Mouse (Mus musculus) layer of hippocampus, postnatal 10 days (tissue): ENCODE measurements around the gene Mef2a. TPM values are rescaled to one million over a fixed set of nuclear protein-coding genes. Genes with fewer than 3 reads are reported as not detected.
A peak's percentile ranks its signal among the peaks of the same experiment; 100 is the strongest.

ENCODE experiments used
- DNase-seq, 2 experiments: peaks; one replicate each; pipeline ENCODE4 v3.0.0; 2021; ENCODE audit warnings: low spot score in 2 of 2
- total RNA-seq, 2 experiments: library from RNA; stranded (reverse); gene quantifications; 2 replicates each; pipeline ENCODE4 v1.2.3; 2021

Mef2a gene
- total RNA-seq, 2 experiments from 2014 or later = 126 to 138 TPM

DNA sequence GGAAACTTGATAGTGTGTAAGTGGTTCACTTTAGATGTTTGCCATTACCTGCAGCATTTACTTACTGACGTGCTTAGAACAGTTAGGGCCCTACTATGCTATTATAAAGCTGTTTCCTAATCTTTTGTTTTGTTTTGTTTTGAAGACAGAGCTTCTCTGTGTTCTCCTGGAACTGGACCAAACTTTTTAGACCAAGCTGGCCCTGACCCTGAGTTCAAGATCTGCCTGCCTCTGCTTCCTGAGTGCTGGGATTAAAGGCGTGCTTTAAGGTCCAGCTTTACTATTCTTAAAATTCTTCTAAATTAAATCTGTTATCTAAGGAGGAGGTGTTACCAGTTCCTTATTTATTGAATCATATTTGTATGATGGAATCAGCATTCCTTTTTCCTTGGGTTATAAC, 126.6 kb downstream of the Mef2a start:
- DNase-seq = no peak

DNA sequence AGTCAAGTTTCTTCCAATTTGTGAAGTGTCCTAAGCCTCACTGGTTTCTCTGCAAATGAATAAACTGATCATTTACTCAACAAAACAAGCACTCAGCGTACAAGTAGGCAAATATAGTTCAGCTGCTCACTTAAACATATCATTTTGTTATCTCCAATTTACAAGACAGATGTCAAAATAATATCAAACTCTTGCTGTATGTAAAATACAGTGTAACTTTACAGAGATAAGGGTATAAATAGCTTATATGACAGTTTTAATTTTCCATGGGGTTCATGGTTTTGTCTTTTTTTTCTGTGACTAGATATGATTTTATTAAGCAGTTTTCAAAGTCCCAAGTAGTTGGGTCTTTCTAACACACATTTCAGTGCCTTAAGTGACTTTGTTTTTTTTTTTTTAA, 127.4 kb downstream of the Mef2a start:
- DNase-seq = no peak

DNA sequence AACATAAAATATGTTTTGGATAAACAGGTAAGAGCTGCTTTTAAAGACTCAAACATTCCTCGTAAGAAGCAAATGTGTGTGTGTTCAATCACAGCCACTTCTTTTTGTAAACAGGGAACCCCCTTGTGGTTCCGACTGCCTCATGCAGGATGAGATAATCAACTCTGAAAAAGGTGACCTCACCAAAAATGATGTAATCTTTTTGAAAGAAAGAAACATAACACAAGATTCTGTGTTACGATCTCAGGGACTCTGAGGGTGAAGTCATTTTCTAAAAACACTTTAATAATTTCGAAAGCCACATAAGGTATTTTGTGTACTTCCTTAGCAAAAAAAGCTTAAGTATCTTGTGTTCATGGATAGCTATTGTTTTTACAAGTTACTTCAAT, 128.8 kb downstream of the Mef2a start:
- no peak for DNase-seq

DNA sequence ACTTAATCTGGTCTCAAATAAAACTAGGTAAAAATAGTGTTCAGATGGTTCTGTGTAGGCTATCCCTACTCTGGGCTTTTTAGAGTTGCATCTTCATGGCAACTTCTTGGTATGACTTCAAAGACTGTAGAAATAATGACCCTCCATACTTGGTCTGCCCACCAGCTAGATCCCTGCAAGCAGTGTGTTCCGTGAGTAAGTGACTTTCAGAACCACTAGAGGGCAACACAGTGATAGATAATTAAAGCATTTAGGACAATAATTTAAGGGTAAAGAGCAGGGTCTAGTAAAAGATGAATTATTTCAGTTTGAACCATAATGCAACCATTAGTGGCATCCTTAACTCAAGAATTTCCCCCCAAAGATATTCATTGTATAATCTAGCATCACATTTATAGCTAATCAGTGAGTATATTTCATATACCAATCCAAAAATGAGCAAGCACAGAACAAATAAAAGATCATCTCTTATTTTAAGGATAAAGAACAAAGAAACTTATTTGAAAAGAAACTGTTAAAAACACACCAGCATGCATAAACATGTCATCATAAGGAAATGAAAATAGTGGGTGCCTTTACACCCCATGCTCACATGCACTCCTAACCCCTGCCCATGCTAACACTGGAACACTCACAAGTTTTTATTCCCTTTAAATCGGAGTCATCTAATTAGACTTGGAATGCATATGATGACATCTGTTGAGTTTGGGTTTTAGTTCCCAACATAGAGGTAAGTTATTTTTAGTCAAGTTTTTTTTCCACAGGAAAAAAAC, 129.4 kb downstream of the Mef2a start:
- DNase-seq = no peak

DNA sequence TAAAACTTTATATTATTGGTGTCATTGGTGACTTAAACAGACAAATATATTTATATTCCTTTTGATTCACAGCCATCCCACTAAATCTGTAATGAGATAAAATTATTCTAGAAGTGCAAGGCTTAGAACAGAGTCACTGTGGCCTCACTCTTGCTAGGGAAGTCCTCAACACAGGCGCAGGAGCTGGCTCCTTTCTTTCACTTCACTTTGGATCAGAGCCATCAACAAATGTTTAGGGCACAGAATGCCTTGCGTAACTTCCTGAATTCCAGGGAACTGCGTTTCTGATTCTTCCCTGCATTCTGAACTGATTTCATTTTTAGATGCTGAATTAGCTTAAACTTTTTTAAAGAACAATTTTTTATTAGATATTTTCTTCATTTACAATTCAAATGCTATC, 130.7 kb downstream of the Mef2a start:
- DNase-seq = no peak

DNA sequence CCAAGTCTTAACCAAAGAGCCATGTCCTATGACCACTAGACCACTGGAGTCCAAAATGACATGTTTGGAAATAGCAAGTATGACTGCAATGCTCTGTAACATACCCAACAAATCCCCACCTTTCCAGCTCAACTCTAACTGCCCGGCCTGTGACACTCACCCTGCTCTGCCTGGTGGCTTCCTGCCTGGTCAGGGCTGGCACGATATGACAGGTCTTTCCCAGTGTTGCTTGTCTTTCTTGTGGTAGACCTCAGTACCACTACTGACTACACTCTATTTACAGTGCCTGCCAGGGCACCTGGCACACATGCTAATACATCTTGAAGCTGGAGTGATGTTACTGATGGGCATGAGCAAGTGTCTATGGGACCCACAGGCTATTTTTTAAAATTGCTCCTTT, 134.9 kb downstream of the Mef2a start:
- no peak for DNase-seq

DNA sequence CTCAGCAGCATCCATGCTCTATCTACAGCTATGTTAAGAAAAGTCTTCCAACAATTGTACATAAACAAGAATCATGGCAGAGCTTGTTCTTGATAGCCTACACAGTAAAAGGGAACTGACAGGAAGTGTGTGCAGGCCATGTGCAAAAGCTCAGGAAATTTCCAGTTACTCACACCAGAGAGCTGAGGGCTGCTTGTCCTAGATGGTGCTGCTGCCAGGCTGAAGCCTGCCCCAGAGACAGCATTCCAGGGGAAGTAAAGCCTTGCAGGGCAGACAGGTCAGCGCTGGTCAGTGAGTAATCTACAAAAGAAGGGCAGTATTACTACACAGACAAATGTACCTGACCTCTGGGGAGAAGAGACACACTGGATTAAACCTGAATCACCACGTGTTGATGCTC, 136.3 kb downstream of the Mef2a start:
- DNase-seq = no peak

DNA sequence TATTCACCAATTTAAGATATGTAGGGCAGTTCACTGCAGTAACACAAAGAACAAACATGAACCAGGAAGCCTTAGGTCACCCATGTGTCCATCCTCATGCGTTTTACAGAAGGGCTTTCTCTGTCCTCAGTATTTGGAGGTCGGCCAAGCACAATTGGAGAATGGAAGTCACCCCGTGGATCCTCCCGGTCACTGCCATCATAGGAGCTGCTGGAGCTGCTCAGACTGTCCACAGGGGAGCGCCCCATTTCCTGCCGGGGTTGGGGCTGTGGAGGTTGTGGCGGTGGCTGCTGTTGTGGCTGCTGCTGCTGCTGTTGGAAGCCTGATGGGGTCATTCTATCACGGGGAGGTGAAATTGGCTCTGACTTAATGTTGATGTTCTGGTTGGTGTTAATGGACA, 137.9 kb downstream of the Mef2a start:
- no peak for DNase-seq

DNA sequence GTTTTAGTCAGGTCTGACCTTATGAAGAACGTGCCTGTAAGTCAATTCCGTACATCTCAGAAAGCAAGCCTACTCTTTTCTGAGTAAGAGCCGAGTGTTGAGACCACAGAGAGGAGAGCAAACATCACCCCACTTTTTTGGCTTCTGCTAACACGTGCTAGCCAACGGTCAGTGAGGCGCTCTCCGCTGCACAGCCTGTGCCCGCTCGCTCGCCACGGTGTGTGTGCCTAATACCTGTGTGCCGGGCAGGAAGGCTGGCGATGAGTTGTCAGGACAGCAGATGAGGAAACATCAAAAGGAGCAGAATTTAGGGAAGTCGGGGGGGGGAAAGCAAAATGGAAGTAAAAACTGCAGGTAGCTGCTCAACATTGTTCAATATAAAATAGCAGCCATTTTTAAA, 140.2 kb downstream of the Mef2a start:
- peak in 1 of 2 experiments; percentile 2 for DNase-seq

DNA sequence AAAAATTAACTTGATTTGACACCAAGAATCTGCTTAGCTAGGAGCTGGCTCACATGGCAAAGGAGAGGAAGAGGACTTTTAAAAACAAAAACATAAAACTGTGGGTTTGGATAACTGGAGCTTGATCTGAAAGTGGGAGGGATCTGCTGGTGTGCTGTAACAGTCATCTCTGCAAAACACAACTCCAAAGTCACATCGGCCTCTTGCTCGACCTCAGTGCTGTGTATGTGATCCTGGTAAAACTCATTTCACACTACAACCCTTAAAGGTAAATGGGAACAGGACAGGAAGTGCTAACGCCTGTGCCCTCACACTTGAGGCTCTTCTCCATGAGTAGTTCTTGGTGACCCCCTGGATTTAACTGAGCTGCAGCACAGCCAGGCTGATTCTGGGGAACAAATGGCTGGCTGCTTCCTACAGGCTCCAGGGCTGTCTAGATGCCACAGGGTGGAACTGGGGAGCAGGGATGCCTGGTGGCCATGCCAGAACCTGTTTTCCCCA, 142.0 kb downstream of the Mef2a start:
- DNase-seq = peak in 1 of 2 experiments; percentile 3

DNA sequence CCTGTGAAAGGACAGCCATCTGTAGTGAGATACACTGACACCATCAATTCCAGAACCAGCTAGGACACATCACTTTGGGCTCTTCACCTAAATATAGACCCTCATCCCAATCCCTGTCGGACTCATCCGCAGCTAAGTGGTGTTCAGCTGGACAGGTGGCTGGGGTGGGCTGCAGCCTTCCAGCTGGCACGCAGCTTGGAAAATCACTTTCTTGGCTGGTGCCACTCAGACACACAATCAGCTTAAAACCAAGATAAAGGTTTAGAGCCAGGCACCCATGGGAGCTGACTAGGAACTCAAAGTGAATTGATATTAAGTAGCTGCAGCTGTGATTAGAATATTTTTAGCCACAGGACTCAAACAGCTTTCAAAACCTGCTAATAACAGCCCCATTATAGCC, 142.4 kb downstream of the Mef2a start:
- peak; percentile 26 to 32 for DNase-seq

DNA sequence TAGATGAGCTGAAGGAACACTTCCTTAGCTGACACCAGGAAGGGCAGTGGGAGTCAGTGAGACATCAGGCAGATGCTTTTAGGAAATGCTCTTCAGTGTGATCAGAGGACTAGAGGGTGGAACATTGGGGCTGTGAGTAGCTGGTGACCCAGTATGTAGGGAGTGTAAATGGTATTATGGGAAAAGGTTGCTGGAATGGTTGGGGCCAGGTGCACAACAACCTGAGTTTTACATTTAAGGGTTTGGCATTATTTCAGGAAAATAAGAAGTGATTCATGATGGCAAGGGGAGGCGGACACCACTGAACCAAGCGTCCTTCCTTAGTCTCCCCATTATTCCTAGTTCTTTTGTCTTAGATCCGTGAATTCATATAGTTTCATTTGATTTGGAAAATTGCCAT, 143.0 kb downstream of the Mef2a start:
- peak in 1 of 2 experiments; percentile 6 for DNase-seq

DNA sequence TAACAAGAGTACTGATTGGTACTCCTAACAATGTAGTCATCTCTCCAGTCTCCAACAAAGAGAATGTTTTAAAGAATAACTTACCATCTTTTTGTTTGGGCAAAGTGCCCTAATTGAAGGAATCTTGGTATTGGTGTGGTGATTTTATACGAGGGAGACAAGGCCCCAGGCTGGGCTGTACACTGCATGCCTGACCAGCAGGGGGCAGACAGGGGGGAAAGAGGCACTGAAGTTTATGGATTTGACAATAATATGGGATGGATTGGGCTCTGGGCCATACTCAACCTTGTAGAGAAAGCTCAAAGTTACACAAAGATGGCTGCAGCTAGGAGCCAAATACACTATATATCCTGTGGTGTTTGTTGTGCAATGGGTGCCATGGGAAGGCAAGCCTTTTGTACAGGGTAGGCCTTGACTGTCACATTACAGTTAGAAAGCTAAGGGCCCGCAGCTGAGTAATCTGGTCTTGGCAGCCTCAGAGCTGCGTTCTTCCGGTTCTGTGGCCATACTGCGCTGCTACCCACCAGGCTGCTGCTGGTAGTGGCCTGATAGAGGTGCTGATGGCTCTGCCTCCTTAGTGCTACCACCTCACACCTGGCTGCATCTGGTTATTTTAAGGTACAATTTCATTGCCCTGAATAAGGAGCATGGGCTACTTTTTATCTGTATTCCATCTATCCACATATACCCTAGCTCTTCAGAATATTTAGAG, 143.6 kb downstream of the Mef2a start:
- DNase-seq = peak; percentile 49 to 57

DNA sequence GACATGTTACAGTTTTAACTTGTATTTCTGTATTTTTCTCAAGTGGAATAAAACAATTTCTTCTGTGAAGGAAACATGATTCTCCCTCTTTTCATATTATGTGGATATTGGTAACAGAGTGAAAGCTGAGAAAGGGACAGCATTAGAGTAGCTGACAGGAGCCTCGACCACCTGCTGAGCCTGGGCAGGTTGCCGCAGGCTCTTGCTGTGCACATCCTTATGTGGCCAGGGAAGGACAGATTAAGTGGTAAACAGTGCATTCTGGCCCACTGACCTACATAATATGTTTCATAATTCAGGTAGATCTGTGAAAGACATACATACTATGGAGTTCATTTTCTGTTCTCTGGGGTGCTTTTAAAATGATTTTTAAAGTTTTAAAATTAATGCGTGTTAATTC, 144.3 kb downstream of the Mef2a start:
- no peak for DNase-seq

DNA sequence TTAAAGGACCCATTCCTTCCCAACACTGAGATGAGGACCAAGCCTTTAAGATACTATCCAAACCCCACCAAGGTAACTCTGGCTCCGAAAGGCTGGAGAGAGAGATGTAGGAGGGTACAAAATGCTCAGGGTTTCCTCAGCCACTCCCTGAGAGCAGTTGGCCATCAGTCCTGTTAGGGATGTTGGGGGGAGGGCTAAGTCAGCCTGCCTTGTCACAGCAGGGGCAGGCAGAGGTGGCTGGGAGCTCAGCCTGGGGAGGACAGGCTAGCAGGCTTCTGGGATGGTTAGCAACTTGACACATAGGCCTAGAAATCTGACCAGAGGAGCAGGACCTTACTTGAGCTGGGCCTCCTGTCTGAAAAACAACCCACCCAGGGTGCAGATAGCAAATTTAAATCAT, 145.1 kb downstream of the Mef2a start:
- DNase-seq = no peak

DNA sequence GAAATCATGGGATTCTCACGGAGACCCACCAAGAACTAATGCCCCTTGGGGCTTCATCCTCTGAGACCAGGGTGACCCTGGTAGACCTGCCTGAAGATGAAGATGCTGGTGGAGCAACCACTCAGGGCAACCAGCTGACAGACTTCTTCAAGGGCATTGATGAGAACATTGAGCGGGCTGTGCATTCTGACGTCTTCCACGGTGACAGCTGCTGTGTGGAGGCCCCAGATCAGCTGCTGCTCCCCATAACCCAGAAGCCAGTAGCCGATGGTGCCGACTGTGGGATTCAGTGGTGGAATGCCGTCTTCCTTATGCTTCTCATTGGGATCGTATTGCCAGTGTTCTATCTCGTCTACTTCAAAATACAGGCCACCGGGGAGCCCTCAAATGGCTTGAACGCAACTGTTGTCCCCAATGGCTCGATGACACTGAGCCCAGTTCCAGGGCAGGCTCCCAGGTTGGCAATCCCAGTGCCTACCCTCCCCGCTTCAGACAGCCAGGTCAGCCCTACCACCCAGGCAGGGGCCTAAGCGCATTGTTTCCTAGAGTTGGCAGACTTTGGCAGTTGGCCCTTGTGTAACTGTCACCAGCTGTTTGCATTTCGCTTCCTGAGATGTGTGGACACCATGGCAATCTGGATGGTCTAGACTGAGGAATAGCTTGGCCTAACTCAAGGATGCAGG, 146.6 kb downstream of the Mef2a start:
- no peak for DNase-seq

DNA sequence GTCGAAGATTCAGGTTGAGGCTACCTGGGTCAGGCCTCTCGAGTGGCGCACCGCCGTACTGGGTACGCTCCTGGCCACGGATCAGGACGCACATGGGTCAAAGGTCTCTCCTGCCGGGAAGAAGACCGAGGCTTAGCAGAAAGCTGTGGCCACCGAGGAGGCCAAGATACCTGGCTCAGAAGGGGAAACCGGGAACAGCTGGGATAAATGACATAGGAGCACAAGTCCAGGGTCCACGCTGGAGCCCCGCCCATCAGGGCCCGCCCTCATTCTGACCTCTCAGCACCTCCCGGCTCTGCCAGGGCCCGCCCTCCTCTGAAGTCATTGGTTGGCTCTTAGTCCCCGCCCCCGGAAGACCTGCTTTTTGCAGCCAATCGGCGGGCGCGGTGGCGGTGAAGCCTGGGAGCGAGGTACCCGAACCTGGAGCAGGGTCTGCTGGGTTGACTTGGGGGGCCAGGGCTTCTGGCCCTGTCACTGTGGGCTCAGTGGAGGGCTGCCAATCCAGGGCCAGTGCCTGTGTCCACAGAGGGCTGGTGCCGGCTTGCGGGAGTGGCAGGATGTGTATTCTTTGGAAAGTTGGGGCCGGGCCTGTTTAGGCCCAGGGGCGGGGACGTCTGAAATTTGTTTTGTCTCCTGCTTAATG, 150.3 kb downstream of the Mef2a start, which contains the start of gene Lysmd4:
Gene Lysmd4 (plus strand): TSS at position 325 of the 643 bp plus-strand sequence.
- peak; percentile 94 to 96 for DNase-seq

DNA sequence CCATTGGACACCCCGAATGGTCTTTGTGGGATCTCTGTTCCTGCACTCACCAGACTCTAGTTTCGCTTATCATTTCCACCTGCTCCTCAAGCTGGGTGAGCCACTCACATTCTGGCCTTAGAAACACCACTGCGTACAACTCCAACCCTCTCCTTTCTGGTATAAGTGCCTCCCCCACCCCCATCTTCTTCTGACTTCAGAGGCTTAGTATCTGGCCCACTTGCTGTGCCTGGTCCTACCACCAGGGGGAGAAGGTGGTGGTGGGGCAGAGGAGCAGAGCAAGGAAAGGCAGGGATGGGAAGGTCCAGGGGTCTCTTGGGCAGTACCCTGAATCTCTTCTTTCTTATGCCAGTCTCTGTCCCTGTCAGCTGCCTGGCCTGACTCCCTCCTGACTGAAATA, 155.6 kb downstream of the Mef2a start:
- peak; percentile 61 to 69 for DNase-seq

DNA sequence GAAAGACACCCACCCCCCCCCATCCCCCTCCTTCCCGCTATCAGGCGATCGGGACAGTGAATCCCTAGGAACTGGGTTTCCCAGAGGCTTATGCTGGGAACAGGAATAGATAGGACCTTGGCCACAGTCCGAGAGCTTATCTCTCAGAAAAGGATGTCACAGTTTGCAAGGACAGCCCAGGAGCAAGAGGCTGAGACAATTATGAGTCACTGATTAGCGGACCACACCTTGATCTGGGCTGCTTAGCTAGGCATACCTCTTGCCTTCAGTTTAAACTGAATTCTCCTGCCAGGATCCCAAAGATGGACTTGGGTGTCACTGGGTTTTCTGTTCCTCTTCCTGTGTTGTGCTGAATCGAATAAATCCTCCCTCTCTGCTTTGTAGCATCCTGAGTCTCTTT, 156.3 kb downstream of the Mef2a start:
- no peak for DNase-seq

DNA sequence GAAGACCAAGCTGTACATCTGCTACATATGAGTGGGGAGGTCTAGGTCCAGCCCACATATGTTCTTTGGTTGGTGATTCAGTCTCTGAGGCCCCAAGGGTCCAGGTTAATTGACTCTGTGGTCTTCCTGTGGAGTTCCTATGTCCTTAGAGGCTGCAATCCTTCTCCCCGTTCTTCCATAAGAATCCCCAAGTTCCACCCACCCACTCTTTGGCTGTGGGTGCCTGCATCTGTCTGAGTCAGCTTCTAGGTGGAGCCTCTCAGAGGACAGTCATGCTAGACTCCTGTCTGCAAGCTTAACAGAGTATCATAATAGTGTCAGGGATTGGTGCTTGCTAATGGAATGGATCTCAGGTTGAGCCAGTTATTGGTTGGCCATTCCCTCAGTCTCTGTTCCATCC, 159.1 kb downstream of the Mef2a start:
- DNase-seq = no peak

DNA sequence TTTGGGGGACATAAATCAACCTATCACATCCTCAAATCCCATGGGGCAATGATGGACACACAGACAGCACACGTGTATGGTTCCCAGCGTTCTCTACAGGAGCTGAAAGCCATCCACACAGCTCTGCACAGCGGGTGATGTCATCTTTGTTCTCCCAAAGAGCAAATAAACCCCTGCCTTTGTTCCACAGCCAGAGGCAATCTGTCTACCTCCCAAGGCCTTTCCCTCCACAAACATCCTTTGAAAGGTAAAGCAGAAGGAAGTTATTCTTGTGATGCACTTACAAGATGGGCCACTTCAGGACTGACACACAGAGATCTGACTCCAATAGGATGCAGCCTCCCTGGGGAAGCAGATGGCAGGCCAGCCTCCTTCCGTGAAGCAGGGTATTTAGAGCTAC, 160.7 kb downstream of the Mef2a start:
- DNase-seq = no peak

DNA sequence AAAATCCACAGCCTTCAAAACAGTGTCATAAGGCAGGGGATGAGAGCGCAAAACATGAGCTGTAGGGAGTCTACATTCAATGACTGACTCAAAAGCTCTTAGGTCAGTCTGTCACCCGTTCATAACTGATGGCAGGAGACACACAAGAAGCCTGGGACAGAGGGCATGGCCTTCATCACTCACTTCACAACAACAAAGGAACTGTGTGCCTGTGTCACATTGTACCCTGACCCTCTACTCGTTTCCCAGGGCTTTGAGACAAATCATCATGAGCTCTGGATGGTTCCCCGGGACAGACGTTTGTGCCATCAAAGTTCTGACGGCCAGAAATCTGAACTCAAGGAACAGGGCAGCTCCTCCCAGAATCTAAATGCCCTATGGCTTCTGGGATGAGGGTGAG, 161.3 kb downstream of the Mef2a start:
- DNase-seq = no peak
